Mouse (Mus musculus) cerebellum, postnatal 10 days (tissue): ENCODE results near the gene Epp13.
"Not testable (repeated sequence)": the region's sequence is repeated elsewhere in the genome, so short reads cannot be mapped to it uniquely, and the experiment has no call there.

Source experiments
- DNase-seq, 2 experiments: peaks; one replicate each; pipeline ENCODE4 v3.0.0; 2021; ENCODE audit warnings: mixed read lengths in 2 of 2

The Epp13 gene

GRCm38 (mm10) chr7:6252410-6252809, at the start of gene Epp13:
Gene Epp13 (plus strand): TSS chr7:6252710.
- no peak for DNase-seq

GRCm38 (mm10) chr7:6204200-6204599, 48.3 kb upstream of the Epp13 start:
- DNase-seq, result no peak

- peak; percentile 37 to 54 for DNase-seq
Observed at GRCm38 (mm10) chr7:6213144-6213543, 39.4 kb upstream of the Epp13 start.

- DNase-seq, result not testable (repeated sequence)
Observed at GRCm38 (mm10) chr7:6214691-6215090, 37.8 kb upstream of the Epp13 start.

GRCm38 (mm10) chr7:6220147-6220546, 32.4 kb upstream of the Epp13 start:
- DNase-seq, result no peak

- no peak for DNase-seq
Observed at GRCm38 (mm10) chr7:6221978-6222377, 30.5 kb upstream of the Epp13 start, which contains the start of gene Zscan5b. Gene Zscan5b (plus strand): TSS chr7:6222278.

- DNase-seq, result peak; percentile 34 to 35
Observed at GRCm38 (mm10) chr7:6228491-6228890, 24.0 kb upstream of the Epp13 start.

- DNase-seq, result peak in 1 of 2 experiments; percentile 18
Observed at GRCm38 (mm10) chr7:6239787-6240186, 12.7 kb upstream of the Epp13 start.

GRCm38 (mm10) chr7:6240841-6241425, 11.6 kb upstream of the Epp13 start:
- DNase-seq, result peak; percentile 63 to 72

GRCm38 (mm10) chr7:6244361-6245292, 7.9 kb upstream of the Epp13 start:
- no peak for DNase-seq

GRCm38 (mm10) chr7:6254451-6254850, 1.9 kb downstream of the Epp13 start:
- DNase-seq, result no peak

GRCm38 (mm10) chr7:6257386-6257785, 4.9 kb downstream of the Epp13 start:
- no peak for DNase-seq

- no peak for DNase-seq
Observed at GRCm38 (mm10) chr7:6258232-6259220, 6.0 kb downstream of the Epp13 start.

GRCm38 (mm10) chr7:6260004-6260403, 7.5 kb downstream of the Epp13 start:
- not testable (repeated sequence) for DNase-seq

- DNase-seq, result no peak
Observed at GRCm38 (mm10) chr7:6262120-6262519, 9.6 kb downstream of the Epp13 start.

- DNase-seq, result no peak
Observed at GRCm38 (mm10) chr7:6262984-6263383, 10.5 kb downstream of the Epp13 start.

- DNase-seq, result peak in 1 of 2 experiments; percentile 27
Observed at GRCm38 (mm10) chr7:6265695-6266094, 13.2 kb downstream of the Epp13 start.

- DNase-seq, result no peak
Observed at GRCm38 (mm10) chr7:6277906-6278305, 25.4 kb downstream of the Epp13 start.

GRCm38 (mm10) chr7:6282749-6283148, 30.2 kb downstream of the Epp13 start:
- peak; percentile 90 to 93 for DNase-seq

- peak; percentile 88 to 89 for DNase-seq
Observed at GRCm38 (mm10) chr7:6283451-6284075, 31.1 kb downstream of the Epp13 start.

- DNase-seq, result peak; percentile 4 to 13
Observed at GRCm38 (mm10) chr7:6284442-6285012, 32.0 kb downstream of the Epp13 start.

GRCm38 (mm10) chr7:6285366-6285765, 32.9 kb downstream of the Epp13 start:
- no peak for DNase-seq
